Mouse (Mus musculus) testis, adult 2 months (tissue): ENCODE measurements around the gene Nfix. TPM values are rescaled to one million over a fixed set of nuclear protein-coding genes. Genes with fewer than 3 reads are reported as not detected.

Experiments
- H3K27ac ChIP-seq: fragments of 200-500 bp; 2 replicates; pipeline ENCODE4 v1.5.1; 2012; ENCODE audit warnings: low read depth, low read length; ENCODE audit not compliant: control insufficient read depth, insufficient read depth
- H3K27me3 ChIP-seq: fragments of 200-500 bp; 2 replicates; pipeline ENCODE4 v1.6.1; 2012; ENCODE audit warnings: mild to moderate bottlenecking, low read length, moderate library complexity; ENCODE audit not compliant: control insufficient read depth, insufficient read depth
- H3K36me3 ChIP-seq: fragments of 200-500 bp; 2 replicates; pipeline ENCODE4 v1.6.1; 2012; ENCODE audit warnings: mild to moderate bottlenecking, low read length; ENCODE audit not compliant: control insufficient read depth, insufficient read depth
- H3K4me1 ChIP-seq: fragments of 200-500 bp; 2 replicates; pipeline ENCODE4 v1.6.1; 2012; ENCODE audit warnings: low read length; ENCODE audit not compliant: control insufficient read depth, insufficient read depth
- H3K4me3 ChIP-seq: fragments of 200-500 bp; 2 replicates; pipeline ENCODE4 v1.5.1; 2012; ENCODE audit warnings: low read depth, mild to moderate bottlenecking, low read length, moderate library complexity, mixed read lengths; ENCODE audit not compliant: control insufficient read depth
- CTCF ChIP-seq: fragments of 200-500 bp; IDR thresholded peaks from 2 replicates; pipeline ENCODE4 v1.5.1; 2012; ENCODE audit warnings: low read depth, mild to moderate bottlenecking, inconsistent platforms, low read length, moderate library complexity; ENCODE audit not compliant: control insufficient read depth, insufficient read depth, insufficient replicate concordance
- POLR2A ChIP-seq: fragments of 200-500 bp; IDR thresholded peaks from 2 replicates; pipeline ENCODE4 v1.6.1; 2012; ENCODE audit warnings: low read depth, mild to moderate bottlenecking, inconsistent platforms, low read length, moderate library complexity; ENCODE audit not compliant: control insufficient read depth
- polyA plus RNA-seq: library from polyadenylated mRNA; depleted of rRNA; stranded (reverse); fragments of >200 nt; gene quantifications from 2 replicates; pipeline ENCODE4 v1.2.3, GENCODE M21; 2012

The Nfix gene
- polyA plus RNA-seq, 1 experiment, result 5.0 TPM

DNA sequence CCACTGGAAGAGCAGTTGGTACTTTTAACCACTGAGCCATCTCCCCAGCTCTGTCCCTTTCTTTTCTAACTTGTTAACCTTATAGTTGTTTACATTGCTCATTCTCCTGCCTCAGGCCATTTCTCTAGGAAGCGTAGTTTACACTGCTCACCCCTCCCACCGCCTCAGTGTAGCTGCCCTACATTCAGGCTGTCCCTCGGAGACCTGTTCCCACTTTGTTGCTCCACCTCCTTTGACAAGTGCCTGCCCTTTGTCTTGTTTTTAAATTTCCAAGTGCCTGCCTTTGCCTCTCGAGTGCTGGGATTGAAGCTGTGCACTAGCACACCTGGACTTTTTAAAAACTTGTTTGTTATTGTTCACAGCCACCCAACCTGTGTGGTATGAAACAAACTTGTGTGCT lies 106.8 kb downstream of the Nfix start:
- Histone ChIP-seq H3K4me3 (no peak overlapping the region), H3K27me3 (no peaks in the 10 kb centered on the region), H3K36me3 (peaks cover 6% of the 10 kb centered on the region; the same call in 1 of the 2 replicates), H3K4me1 (peaks cover 2% of the 10 kb centered on the region), H3K27ac (no peak overlapping the region)
- no peak for TF ChIP-seq POLR2A
- TF ChIP-seq CTCF, result no peak

DNA sequence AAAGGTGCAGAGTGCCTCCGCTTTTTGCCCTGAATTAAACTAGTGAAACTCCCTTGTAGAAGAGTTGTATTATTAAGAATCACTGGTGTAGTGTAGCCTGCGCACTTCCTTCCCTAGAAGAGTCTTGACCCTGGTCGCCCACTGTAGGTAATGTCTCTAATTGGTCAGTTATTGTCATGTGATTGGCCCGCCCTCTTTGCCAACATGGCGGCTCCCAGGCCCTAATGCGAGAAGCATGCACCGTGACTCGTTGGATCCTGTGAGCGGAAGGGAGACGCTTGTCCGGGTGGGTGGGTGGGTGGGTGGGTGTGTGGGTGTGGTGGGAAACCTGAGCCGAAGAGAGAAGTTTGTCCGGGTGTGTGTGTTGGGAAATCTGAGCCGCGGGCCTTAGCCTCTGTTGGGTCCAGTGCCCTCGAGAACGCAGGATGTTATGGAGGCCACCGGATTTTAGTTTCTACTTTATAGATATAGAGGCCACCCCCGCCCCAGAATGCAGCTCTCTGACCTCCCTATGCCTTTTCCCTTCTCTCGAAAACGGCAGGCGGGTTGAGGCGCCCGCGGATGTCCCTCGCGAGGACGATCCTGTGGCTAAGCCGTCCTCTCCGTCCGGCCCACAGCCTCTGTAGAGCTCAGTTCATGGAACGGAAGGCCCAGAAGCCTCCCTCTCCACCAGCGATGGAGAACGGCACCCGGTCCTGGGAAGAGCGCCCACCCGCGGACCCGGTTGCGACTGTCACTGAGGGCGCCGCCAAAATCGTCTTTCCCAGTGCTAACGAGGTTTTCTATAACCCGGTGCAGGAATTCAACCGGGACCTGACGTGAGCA lies 110.8 kb downstream of the Nfix start:
- peak; percentile 63; the same call in 1 of the 2 replicates for TF ChIP-seq POLR2A
- no peak for TF ChIP-seq CTCF
- Histone ChIP-seq H3K36me3 (0 out of 2 replicates have a peak, but pooled peaks cover 4% of the 10 kb centered on the region), H3K27me3 (no peaks in the 10 kb centered on the region), H3K27ac (peak overlapping the region; percentile 84), H3K4me1 (peaks cover 21% of the 10 kb centered on the region), H3K4me3 (peak overlapping the region; percentile 97)

DNA sequence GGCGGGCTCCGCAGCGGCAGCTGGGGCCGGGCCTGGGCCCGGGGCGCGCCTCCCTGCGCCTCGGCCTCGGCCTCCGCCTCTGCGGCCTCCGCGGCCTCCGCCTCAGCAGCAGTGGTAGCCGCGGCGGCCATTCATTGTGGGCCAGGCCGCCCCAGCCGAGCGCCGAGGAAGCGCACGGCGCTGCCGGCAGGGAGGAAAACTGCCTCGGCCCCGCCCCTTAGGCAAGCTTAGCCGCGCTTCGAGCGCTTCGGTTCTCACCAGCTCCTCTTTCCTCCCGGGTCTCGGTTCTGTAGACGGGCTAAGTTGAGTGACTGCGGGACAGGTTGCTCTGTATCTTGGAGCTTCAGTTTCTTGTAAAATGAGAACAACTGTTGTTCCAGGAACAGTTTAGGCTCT lies 112.4 kb downstream of the Nfix start, which contains the start of gene Nacc1:
Gene Nacc1 (minus strand): TSS at position 158 of the 396 bp plus-strand sequence.
- no peak for TF ChIP-seq CTCF
- TF ChIP-seq POLR2A, result peak; percentile 77
- H3K36me3 ChIP-seq, result no peaks in the 10 kb centered on the region
- no peaks in the 10 kb centered on the region for H3K27me3 ChIP-seq
- H3K4me3 ChIP-seq, result peak within 1 kb of the TSS; percentile 98
- peak within 1 kb of the TSS; percentile 98 for H3K27ac ChIP-seq
- peaks cover 21% of the 10 kb centered on the region for H3K4me1 ChIP-seq

DNA sequence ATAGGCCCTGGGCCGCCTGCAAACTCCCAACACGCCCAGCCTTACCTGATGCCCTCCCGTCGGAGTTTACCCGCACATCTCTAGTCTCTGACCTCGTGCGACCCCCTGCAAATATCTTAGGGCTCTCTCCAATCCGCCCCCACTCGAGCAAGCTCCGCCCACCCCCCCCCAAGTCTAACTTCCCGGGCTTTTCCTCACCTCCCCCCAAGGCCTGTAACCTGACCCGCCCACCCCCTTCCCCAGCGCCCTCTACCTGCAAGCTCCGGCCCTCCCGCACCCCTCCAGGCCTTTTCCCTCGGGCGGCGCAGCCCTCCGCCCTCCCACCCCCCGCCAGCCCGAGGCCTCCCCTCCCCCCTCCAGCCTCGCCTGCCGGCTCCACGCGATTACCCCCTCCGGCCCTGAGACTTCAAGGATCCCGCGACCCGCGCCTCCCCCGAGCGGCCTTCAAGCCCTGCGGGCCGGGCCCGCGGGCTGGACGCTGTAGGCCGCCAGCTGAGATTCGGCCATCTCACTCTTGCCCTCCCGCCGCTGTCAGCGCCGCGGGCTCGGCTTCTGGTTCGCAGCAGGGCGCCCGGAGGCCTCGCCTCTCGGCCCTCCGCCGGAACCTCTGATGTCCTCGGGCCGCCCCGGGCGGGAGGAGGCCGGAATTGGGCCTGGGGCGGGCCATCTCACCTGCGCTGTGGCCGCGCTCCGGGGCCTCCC lies 113.0 kb downstream of the Nfix start:
- peak overlapping the region; percentile 98 for H3K4me3 ChIP-seq
- peaks cover 21% of the 10 kb centered on the region for H3K4me1 ChIP-seq
- TF ChIP-seq POLR2A (no peak), CTCF (no peak)
- H3K36me3 ChIP-seq, result no peaks in the 10 kb centered on the region
- peak overlapping the region; percentile 98 for H3K27ac ChIP-seq
- H3K27me3 ChIP-seq, result no peaks in the 10 kb centered on the region

DNA sequence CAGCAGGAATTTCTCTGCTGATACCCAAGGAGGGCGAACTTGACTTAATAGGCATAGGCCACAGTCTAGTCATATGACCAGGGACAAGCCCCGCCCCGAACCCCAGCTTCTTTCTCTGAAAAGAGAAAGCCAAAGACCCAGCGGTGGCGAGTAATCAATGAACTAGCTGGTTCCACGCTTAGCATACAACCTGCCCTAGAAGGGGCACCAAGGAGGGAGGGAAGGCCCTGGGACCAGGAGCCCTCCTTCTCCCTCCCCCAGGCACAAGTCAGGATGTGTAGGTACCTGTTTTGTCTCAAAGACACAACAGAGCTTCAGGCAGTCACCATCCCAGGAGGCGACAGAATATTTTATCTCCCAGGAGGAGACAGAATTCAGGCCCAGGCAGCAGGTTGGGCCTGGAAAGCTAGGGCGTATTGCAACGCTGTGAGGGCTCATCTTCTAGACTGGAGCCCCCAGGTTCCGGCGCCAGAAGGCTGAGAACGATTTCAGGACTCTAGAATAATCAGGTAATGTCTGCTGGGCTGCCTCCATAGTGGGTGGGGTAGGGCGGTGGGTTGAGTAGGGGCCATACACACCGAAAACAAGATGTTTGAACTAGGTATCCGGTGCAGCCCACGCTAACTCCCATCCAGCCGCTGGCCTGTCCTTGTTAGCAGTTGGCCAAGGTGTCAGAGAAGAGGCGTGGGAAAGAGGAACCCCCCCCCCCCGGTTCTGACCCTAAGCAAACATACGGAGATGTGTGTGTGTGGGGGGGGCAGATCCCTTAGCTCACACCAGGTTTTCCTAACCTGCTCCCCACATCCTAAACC lies 113.7 kb downstream of the Nfix start, which contains the start of gene Trmt1:
Gene Trmt1 (plus strand): TSS at position 117 of the 812 bp plus-strand sequence.
- Histone ChIP-seq H3K27me3 (no peaks in the 10 kb centered on the region), H3K4me3 (peak within 1 kb of the TSS; percentile 76), H3K27ac (peak within 1 kb of the TSS; percentile 32), H3K4me1 (peaks cover 21% of the 10 kb centered on the region), H3K36me3 (no peaks in the 10 kb centered on the region)
- TF ChIP-seq CTCF (no peak), POLR2A (no peak)

DNA sequence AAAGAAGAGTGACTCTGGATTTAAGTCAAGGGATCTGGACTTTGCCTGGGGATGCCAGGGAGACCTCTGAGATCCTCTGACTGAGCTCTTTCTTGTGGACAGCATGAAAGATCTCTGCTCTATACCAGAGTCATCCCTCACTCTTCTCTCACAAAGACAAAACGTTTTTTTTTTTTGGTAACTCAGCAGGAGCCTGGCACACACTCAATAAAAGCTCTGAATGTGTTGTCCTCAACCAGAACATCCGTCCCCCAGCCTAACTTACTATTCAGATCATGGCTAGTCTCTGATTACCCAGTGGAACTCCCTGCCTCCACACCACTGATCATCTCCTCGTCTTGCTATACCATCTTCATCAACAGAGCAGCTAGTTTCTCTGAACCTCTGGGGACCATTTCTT lies 115.6 kb downstream of the Nfix start:
- Histone ChIP-seq H3K4me3 (no peak overlapping the region), H3K36me3 (no peaks in the 10 kb centered on the region), H3K4me1 (peaks cover 19% of the 10 kb centered on the region), H3K27me3 (no peaks in the 10 kb centered on the region), H3K27ac (no peak overlapping the region)
- TF ChIP-seq CTCF (no peak), POLR2A (no peak)

DNA sequence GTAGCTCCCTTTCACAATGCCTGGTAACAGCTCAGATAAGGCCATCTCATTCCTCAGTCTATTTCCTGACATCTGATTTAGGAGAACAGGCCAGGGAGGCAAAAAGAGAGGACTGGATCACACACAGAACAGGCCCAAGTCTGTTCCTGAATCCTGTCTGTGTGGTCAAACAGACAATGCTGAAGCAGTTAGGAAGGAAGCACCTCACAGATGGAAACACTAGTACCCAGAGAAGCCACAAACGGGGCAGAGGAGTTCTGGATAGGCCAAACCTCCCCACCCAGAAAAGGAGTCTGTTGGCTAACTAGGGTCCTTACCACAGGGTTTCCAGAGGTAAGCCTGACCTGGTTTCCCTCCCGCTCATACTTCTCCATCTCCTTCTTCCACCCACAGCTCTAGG lies 117.9 kb downstream of the Nfix start:
- peaks cover 15% of the 10 kb centered on the region for H3K4me1 ChIP-seq
- H3K27ac ChIP-seq, result no peak overlapping the region
- TF ChIP-seq POLR2A (no peak), CTCF (no peak)
- H3K36me3 ChIP-seq, result no peaks in the 10 kb centered on the region
- H3K27me3 ChIP-seq, result no peaks in the 10 kb centered on the region
- H3K4me3 ChIP-seq, result no peak overlapping the region
